Mouse (Mus musculus): ENCODE results near the gene Postn. TPM values are rescaled to one million over a fixed set of nuclear protein-coding genes. Genes with fewer than 3 reads are reported as not detected.

Gene Postn
- total RNA-seq, 1 experiment from 2014 or later = 179 TPM

GRCm38 (mm10) chr3:54417833-54418386 lies 57.0 kb downstream of the Postn start:
- no peak for DNase-seq

DNA sequence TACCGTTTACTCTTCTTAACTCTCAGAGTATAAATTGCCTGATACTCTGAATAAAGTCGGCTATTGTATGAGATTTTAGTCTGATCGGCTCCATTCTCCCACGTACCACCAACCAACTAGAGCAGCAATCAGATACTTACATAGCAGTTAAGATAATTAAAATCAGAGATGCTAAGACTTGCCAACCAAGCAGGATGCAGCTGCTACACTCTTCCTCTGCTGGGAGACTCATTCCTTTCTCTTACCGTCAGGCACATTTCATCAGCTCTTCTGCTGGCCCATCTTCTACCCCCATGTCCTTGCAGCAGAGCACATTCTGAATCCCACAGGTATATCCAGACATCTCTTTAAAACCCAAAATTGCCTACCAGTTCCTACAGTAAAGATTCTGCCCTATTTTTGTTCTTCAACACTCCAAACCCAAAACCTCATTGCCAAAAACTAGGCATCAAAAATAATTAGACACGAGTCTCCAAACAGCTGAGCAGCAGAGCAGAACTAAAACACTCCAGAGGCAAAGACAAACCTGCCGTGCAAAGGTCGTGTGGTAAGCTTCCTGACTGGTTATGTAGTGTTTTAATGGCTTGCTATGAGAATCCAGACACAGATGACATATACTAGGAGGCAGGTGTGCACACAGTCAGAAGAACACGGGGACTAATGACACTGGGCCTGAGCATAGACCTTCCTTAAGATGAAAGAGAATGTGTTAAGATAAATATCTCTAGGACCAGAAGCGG lies 59.5 kb downstream of the Postn start:
- no peak for DNase-seq

GRCm38 (mm10) chr3:54420983-54421382 lies 60.1 kb downstream of the Postn start:
- DNase-seq = no peak

DNA sequence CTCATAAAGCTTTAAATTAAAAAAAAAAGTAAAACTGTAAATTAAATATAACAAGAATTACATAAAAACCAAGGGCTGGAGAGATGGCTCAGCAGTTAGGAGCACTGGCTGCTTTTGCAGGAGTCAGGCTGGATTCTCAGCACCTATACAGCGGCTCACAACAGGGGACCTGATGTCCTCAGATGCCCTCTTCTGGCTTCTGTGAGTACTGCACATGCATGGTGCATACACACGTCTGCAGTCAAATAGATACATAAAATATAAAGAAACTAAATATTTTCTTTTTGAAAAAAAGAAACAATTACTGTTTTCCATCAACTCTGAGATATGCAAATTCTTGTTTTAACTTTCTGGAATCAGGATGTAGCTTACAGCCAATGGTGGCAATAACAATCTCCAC lies 60.8 kb downstream of the Postn start:
- DNase-seq = no peak

DNA sequence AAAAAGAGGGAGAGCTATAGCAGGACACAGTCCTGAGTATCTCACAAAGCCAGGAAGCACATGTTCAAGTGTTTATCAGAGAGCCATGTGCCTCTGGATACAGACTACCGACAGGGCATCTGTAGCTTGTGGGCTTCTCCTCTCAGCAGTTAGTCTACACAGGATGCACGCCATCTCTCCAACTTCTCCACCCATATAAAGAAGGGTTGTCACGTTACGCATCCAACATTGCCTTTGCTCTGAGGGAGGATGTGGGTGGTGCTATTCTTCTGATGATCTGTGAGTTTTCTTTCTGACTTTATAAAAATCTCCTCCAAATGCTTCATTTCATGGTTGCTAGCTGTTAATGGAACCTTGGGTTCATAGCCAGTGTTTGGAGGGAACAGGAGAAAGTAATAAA lies 63.2 kb downstream of the Postn start:
- no peak for DNase-seq

- DNase-seq = no peak
Measured at GRCm38 (mm10) chr3:54431663-54432062, 70.8 kb downstream of the Postn start.

DNA sequence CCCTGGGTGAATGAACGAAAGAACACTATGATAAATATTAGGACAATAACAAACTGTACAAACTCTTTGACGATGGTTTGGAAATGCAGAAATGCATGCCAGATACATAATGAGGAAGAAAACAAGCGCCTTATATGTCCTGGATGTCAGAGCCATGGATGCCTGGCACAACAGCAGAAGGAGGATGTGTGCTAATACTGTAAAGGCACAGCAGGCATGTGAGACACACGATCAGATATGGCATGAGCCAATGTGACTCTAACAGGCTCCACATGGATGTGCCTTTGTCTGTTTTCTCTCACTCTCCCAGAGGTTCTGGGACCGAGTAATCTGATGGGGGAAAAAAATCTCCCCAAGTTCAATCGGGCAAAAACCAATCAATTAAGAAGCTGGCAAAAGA lies 71.3 kb downstream of the Postn start:
- no peak for DNase-seq

- DNase-seq = no peak
Measured at GRCm38 (mm10) chr3:54432605-54433004, 71.7 kb downstream of the Postn start.

DNA sequence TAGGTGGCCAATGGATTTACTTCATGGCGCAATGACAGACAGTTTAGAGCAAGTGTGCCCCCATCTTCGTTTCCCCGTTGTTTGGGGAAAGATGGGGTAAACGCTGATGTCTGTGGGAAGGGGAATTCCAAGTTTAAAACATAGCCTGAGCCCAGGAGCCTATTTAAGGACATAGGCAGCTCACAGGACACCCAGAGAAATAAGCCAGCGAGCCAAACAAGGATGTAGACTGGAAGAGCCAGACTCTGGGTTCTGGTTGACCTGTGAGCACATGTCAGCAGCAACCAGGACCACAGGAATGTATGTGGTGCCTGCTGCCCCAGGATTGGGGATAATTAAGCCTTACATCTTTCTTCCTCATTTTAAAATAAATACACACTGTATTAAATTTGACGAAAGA lies 73.7 kb downstream of the Postn start:
- no peak for DNase-seq

GRCm38 (mm10) chr3:54436373-54436964 lies 75.6 kb downstream of the Postn start:
- DNase-seq = no peak

Other genes with a start within 250 kb of the Postn start
- gene Trpc4, start 205.1 kb upstream of the Postn start, total RNA-seq (2021) = 0.37 and 0.60 TPM in 2 replicates

Measured in adrenal gland, postnatal 14 days (tissue).